Mouse (Mus musculus): Measurements from ENCODE around the gene Bid. TPM values are rescaled to one million over a fixed set of nuclear protein-coding genes. Genes with fewer than 3 reads are reported as not detected.

The Bid gene
- polyA plus RNA-seq (2012) = 0.10 and 0.25 TPM in 2 replicates

- Histone ChIP-seq H3K36me3 (ENCODE audit: control insufficient read depth) (peaks cover 13% of the 10 kb centered on the region), H3K4me3 (replicated peaks) (peak within 1 kb of the TSS; percentile 80), H3K9me3 (ENCODE audit: control insufficient read depth, low read length) (peaks cover under 1% of the 10 kb centered on the region; the same call in 1 of the 2 replicates), H3K27me3 (ENCODE audit: control insufficient read depth) (no peaks in the 10 kb centered on the region), H3K4me1 (ENCODE audit: control insufficient read depth) (peaks cover 57% of the 10 kb centered on the region)
- TF ChIP-seq GATA1 (IDR thresholded peaks at IDR 0.05; ENCODE audit: low read length) (no peak), TAL1 (IDR thresholded peaks at IDR 0.05; ENCODE audit: low read length) (no peak)
Measured at GRCm38 (mm10) chr6:120916074-120916971, at the start of gene Bid. TSS of gene Bid (minus strand) at chr6:120916853.

- Histone ChIP-seq H3K4me1 (ENCODE audit: control insufficient read depth) (no peaks in the 10 kb centered on the region), H3K27me3 (ENCODE audit: control insufficient read depth) (no peaks in the 10 kb centered on the region), H3K9me3 (ENCODE audit: control insufficient read depth, low read length) (no peaks in the 10 kb centered on the region), H3K36me3 (ENCODE audit: control insufficient read depth) (peaks cover 76% of the 10 kb centered on the region), H3K4me3 (replicated peaks) (no peak overlapping the region)
- TF ChIP-seq GATA1 (IDR thresholded peaks at IDR 0.05; ENCODE audit: low read length) = no peak
- TF ChIP-seq TAL1 (IDR thresholded peaks at IDR 0.05; ENCODE audit: low read length) = no peak
Measured at GRCm38 (mm10) chr6:120965814-120966213, 49.2 kb upstream of the Bid start.

GRCm38 (mm10) chr6:120964179-120964578, 47.5 kb upstream of the Bid start:
- Histone ChIP-seq H3K27me3 (ENCODE audit: control insufficient read depth) (no peaks in the 10 kb centered on the region), H3K4me1 (ENCODE audit: control insufficient read depth) (no peaks in the 10 kb centered on the region), H3K9me3 (ENCODE audit: control insufficient read depth, low read length) (no peaks in the 10 kb centered on the region), H3K36me3 (ENCODE audit: control insufficient read depth) (peaks cover 76% of the 10 kb centered on the region), H3K4me3 (replicated peaks) (no peak overlapping the region)
- TF ChIP-seq GATA1 (IDR thresholded peaks at IDR 0.05; ENCODE audit: low read length) (no peak), TAL1 (IDR thresholded peaks at IDR 0.05; ENCODE audit: low read length) (no peak)

GRCm38 (mm10) chr6:120960338-120961030, 43.8 kb upstream of the Bid start:
- H3K4me1 ChIP-seq (ENCODE audit: control insufficient read depth) = peaks cover 34% of the 10 kb centered on the region
- H3K36me3 ChIP-seq (ENCODE audit: control insufficient read depth) = peaks cover 96% of the 10 kb centered on the region
- TF ChIP-seq GATA1 (IDR thresholded peaks at IDR 0.05; ENCODE audit: low read length) (no peak), TAL1 (IDR thresholded peaks at IDR 0.05; ENCODE audit: low read length) (no peak)
- no peaks in the 10 kb centered on the region for H3K27me3 ChIP-seq (ENCODE audit: control insufficient read depth)
- no peak overlapping the region for H3K4me3 ChIP-seq (replicated peaks)
- H3K9me3 ChIP-seq (ENCODE audit: control insufficient read depth, low read length) = no peaks in the 10 kb centered on the region

- no peak for TF ChIP-seq TAL1 (IDR thresholded peaks at IDR 0.05; ENCODE audit: low read length)
- no peak for TF ChIP-seq GATA1 (IDR thresholded peaks at IDR 0.05; ENCODE audit: low read length)
- no peaks in the 10 kb centered on the region for H3K27me3 ChIP-seq (ENCODE audit: control insufficient read depth)
- peaks cover 49% of the 10 kb centered on the region for H3K4me1 ChIP-seq (ENCODE audit: control insufficient read depth)
- H3K9me3 ChIP-seq (ENCODE audit: control insufficient read depth, low read length) = no peaks in the 10 kb centered on the region
- peaks cover 100% of the 10 kb centered on the region for H3K36me3 ChIP-seq (ENCODE audit: control insufficient read depth)
- H3K4me3 ChIP-seq (replicated peaks) = no peak overlapping the region
Measured at GRCm38 (mm10) chr6:120957331-120957730, 40.7 kb upstream of the Bid start.

GRCm38 (mm10) chr6:120956259-120957161, 39.9 kb upstream of the Bid start:
- Histone ChIP-seq H3K4me3 (replicated peaks) (peak overlapping the region; percentile 12), H3K36me3 (ENCODE audit: control insufficient read depth) (peaks cover 100% of the 10 kb centered on the region)
- peak; percentile 76 for TF ChIP-seq TAL1 (IDR thresholded peaks at IDR 0.05; ENCODE audit: low read length)
- TF ChIP-seq GATA1 (IDR thresholded peaks at IDR 0.05; ENCODE audit: low read length) = peak; percentile 79

GRCm38 (mm10) chr6:120955215-120955614, 38.6 kb upstream of the Bid start:
- Histone ChIP-seq H3K27me3 (ENCODE audit: control insufficient read depth) (no peaks in the 10 kb centered on the region), H3K9me3 (ENCODE audit: control insufficient read depth, low read length) (no peaks in the 10 kb centered on the region), H3K36me3 (ENCODE audit: control insufficient read depth) (peaks cover 99% of the 10 kb centered on the region), H3K4me1 (ENCODE audit: control insufficient read depth) (peaks cover 51% of the 10 kb centered on the region), H3K4me3 (replicated peaks) (no peak overlapping the region)
- TF ChIP-seq GATA1 (IDR thresholded peaks at IDR 0.05; ENCODE audit: low read length) (no peak), TAL1 (IDR thresholded peaks at IDR 0.05; ENCODE audit: low read length) (no peak)

More at GRCm38 (mm10) chr6:120956259-120957161, 39.9 kb upstream of the Bid start:
- Histone ChIP-seq H3K27me3 (ENCODE audit: control insufficient read depth) (no peaks in the 10 kb centered on the region), H3K4me1 (ENCODE audit: control insufficient read depth) (peaks cover 51% of the 10 kb centered on the region), H3K9me3 (ENCODE audit: control insufficient read depth, low read length) (no peaks in the 10 kb centered on the region)

- no peak for TF ChIP-seq GATA1 (IDR thresholded peaks at IDR 0.05; ENCODE audit: low read length)
- no peak for TF ChIP-seq TAL1 (IDR thresholded peaks at IDR 0.05; ENCODE audit: low read length)
- Histone ChIP-seq H3K4me3 (replicated peaks) (no peak overlapping the region), H3K36me3 (ENCODE audit: control insufficient read depth) (peaks cover 99% of the 10 kb centered on the region), H3K9me3 (ENCODE audit: control insufficient read depth, low read length) (no peaks in the 10 kb centered on the region), H3K4me1 (ENCODE audit: control insufficient read depth) (peaks cover 51% of the 10 kb centered on the region), H3K27me3 (ENCODE audit: control insufficient read depth) (no peaks in the 10 kb centered on the region)
Measured at GRCm38 (mm10) chr6:120954241-120954640, 37.6 kb upstream of the Bid start.
